Mouse (Mus musculus) neural tube, embryonic 15.5 days (tissue): ENCODE data around the gene Taf1b. TPM values are rescaled to one million over a fixed set of nuclear protein-coding genes. Genes with fewer than 3 reads are reported as not detected.

ENCODE experiments used
- ATAC-seq: fragments of 200-750 bp; cut with Nextera tagmentation; 2 replicates; pipeline ENCODE4 v1.8.0; 2017; ENCODE audit warnings: mild to moderate bottlenecking, moderate TSS enrichment, moderate library complexity; ENCODE audit not compliant: low FRiP score
- H3K27ac ChIP-seq: fragments of 300-500 bp; sonication (generic); replicated peaks from 2 replicates; pipeline ENCODE4 v1.5.1; 2015; ENCODE audit warnings: mild to moderate bottlenecking, inconsistent platforms
- H3K27me3 ChIP-seq: fragments of 300-500 bp; sonication (generic); replicated peaks from 2 replicates; pipeline ENCODE4 v1.6.1; 2015; ENCODE audit warnings: inconsistent platforms
- H3K36me3 ChIP-seq: fragments of 300-500 bp; sonication (generic); 2 replicates; pipeline ENCODE4 v1.6.1; 2015; ENCODE audit warnings: inconsistent platforms
- H3K4me1 ChIP-seq: fragments of 300-500 bp; sonication (generic); 2 replicates; pipeline ENCODE4 v1.6.1; 2015; ENCODE audit warnings: inconsistent platforms
- H3K4me2 ChIP-seq: fragments of 300-500 bp; sonication (generic); 2 replicates; pipeline ENCODE4 v1.6.1; 2015; ENCODE audit warnings: inconsistent platforms, mild to moderate bottlenecking, moderate library complexity
- H3K4me3 ChIP-seq: fragments of 300-500 bp; sonication (generic); replicated peaks from 2 replicates; pipeline ENCODE4 v1.5.1; 2015; ENCODE audit warnings: mild to moderate bottlenecking, inconsistent platforms
- H3K9ac ChIP-seq: fragments of 300-500 bp; sonication (generic); replicated peaks from 2 replicates; pipeline ENCODE4 v1.6.1; 2015; ENCODE audit warnings: mild to moderate bottlenecking, inconsistent platforms
- H3K9me3 ChIP-seq: fragments of 300-500 bp; sonication (generic); replicated peaks from 2 replicates; pipeline ENCODE4 v1.6.1; 2016; ENCODE audit warnings: inconsistent platforms
- WGBS: fragments of 180-500 bp; shearing (Covaris S2); methylation state at CpG from one replicate; pipeline ENCODE4 v1.1.7; 2015; ENCODE audit warnings: mixed read lengths; 5-methylcytosine and 5-hydroxymethylcytosine counted together
- polyA plus RNA-seq: library from polyadenylated mRNA; unstranded; fragments of >200 nt; fragmentation: Nextera tagmentation; extraction: Ambion mirVana; gene quantifications from 2 replicates; pipeline ENCODE4 v1.2.1, GENCODE M21; 2015

The Taf1b gene
- polyA plus RNA-seq, 1 experiment from 2014 or later: 32.5 TPM

DNA sequence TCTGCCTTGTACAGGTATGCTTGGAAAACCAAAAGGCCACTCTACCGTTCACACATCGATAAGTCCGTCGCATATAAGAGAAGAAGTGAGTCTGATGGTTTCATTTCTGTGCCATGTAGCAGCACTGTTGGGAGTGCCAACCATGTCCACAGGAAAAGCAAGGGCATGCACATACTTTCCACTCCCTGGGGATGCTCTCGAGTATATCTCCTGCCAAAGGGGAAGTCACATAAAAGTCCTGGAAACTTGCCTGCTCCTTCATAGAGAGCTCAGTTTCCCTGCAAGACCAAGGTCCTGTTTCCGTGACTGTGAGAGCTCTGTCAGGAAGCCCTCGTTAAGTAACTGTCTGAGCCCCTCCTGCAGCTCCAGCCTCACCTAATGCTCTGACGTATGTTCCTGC, 57.8 kb downstream of the Taf1b start:
- no peaks in the 10 kb centered on the region for H3K27me3 ChIP-seq
- H3K4me1 ChIP-seq: no peaks in the 10 kb centered on the region
- no peak overlapping the region for H3K27ac ChIP-seq
- peaks cover 30% of the 10 kb centered on the region for H3K36me3 ChIP-seq
- H3K9me3 ChIP-seq: no peaks in the 10 kb centered on the region
- no peak overlapping the region for H3K9ac ChIP-seq
- ATAC-seq: no peak
- H3K4me2 ChIP-seq: no peak overlapping the region
- whole genome bisulfite sequencing: 85% methylated on average over 8 of the region's 8 CpGs
- no peak overlapping the region for H3K4me3 ChIP-seq

DNA sequence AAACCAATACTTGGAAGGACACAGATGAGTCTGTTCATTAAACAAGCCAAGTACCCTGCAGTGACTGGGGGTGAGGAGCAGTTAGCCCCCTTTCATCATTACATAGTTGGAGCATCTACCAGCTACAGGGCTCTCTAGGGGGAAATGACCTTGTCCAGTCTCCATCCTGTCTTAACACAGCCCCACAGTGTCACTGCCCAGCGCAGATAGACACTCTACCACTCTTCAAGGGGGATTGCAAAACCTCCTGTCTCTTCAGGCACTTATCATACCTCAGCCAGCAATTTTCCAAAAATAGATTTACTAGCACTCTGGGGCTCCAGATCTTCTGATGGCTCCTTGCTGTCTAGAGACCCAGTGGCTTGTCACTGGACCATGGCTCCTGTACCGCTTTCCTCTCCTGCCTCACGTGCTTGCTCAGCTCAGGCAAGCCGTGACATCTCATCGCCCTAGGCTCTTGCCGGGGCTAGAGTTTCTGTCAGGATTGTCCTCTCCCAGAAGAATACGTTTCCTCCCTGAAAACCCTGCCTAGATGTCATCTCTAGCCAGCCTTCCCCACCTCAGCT, 65.3 kb downstream of the Taf1b start:
- no peak overlapping the region for H3K9ac ChIP-seq
- no peak overlapping the region for H3K27ac ChIP-seq
- peaks cover 17% of the 10 kb centered on the region for H3K36me3 ChIP-seq
- no peak overlapping the region for H3K4me3 ChIP-seq
- H3K27me3 ChIP-seq: no peaks in the 10 kb centered on the region
- H3K4me1 ChIP-seq: no peaks in the 10 kb centered on the region
- H3K4me2 ChIP-seq: no peak overlapping the region
- 89% methylated on average over 7 of the region's 7 CpGs for WGBS
- ATAC-seq: no peak
- no peaks in the 10 kb centered on the region for H3K9me3 ChIP-seq

GRCm38 (mm10) chr12:24565311-24565710, 67.2 kb downstream of the Taf1b start:
- WGBS: 81% methylated on average over 6 of the region's 6 CpGs
- H3K27me3 ChIP-seq: peaks cover 2% of the 10 kb centered on the region; the same call in 1 of the 2 replicates

GRCm38 (mm10) chr12:24567606-24568005, 69.4 kb downstream of the Taf1b start:
- Histone ChIP-seq H3K27me3 (peaks cover 15% of the 10 kb centered on the region; the same call in 1 of the 2 replicates), H3K9ac (no peak overlapping the region), H3K36me3 (no peaks in the 10 kb centered on the region), H3K27ac (no peak overlapping the region), H3K4me2 (no peak overlapping the region), H3K9me3 (no peaks in the 10 kb centered on the region), H3K4me1 (peaks cover 7% of the 10 kb centered on the region), H3K4me3 (no peak overlapping the region)
- ATAC-seq: no peak
- 74% methylated on average over 3 of the region's 3 CpGs for WGBS

More at GRCm38 (mm10) chr12:24565311-24565710, 67.2 kb downstream of the Taf1b start:
- no peaks in the 10 kb centered on the region for H3K9me3 ChIP-seq
- H3K4me2 ChIP-seq: no peak overlapping the region
- no peak overlapping the region for H3K9ac ChIP-seq
- H3K4me3 ChIP-seq: no peak overlapping the region
- no peak overlapping the region for H3K27ac ChIP-seq
- 0 out of 2 replicates have a peak, but pooled peaks cover 7% of the 10 kb centered on the region for H3K36me3 ChIP-seq
- no peak for ATAC-seq
- H3K4me1 ChIP-seq: no peaks in the 10 kb centered on the region

GRCm38 (mm10) chr12:24571523-24572392, 73.6 kb downstream of the Taf1b start, which contains the start of gene Grhl1:
Grhl1 (plus strand) TSS chr12:24572283.
- no peaks in the 10 kb centered on the region for H3K9me3 ChIP-seq
- peak within 1 kb of the TSS; percentile 56 for H3K9ac ChIP-seq
- peak within 1 kb of the TSS; percentile 71 for H3K4me3 ChIP-seq
- 2% methylated on average over 62 of the region's 64 CpGs for WGBS
- H3K27ac ChIP-seq: no peak within 1 kb of the TSS
- peak; percentile 100 for ATAC-seq
- H3K4me1 ChIP-seq: peaks cover 9% of the 10 kb centered on the region
- H3K4me2 ChIP-seq: peak within 1 kb of the TSS; percentile 86
- peaks cover 31% of the 10 kb centered on the region for H3K27me3 ChIP-seq
- H3K36me3 ChIP-seq: no peaks in the 10 kb centered on the region

DNA sequence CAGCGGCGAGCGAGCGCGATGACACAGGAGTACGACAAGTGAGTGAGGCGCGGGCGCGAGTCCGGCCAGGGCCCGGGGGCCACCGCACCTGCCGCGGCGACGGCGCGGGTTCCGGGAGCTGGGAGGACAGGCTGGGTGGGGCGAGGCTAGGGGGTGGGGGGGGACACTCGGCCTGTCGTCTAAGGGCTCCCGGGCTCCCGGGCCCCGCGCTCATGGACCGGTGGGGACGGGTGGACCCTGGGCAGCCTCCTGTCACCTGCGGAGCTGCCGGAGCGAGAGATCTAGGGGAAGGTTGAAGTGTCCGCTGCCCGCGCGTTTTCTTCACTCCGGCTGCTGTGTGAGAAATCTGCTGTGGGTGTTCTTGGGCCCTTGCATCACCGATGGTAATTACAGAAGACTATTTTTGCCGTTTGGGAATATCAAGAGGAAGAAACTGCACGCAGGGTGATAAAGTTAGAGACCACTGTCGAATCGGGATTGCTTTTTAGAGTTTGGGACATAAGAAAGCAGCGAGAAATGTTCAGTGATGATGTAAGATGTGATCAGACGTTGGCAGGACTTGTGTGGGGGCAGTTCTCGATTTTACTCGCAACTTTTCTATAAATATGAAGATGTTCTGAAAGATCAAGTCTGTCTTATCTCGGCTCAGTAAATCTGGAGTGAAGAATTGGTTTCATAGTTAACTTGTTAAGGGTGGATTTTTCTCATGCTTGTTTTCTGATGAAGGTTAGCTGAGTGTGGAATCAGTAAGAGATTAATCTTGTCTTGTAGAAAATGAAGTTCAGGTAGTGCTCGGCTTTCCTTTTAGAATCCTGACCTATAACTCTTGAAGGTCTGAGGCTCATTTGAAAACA, 74.5 kb downstream of the Taf1b start:
- Histone ChIP-seq H3K27ac (no peak overlapping the region), H3K36me3 (no peaks in the 10 kb centered on the region), H3K4me3 (peak overlapping the region; percentile 71), H3K27me3 (peaks cover 31% of the 10 kb centered on the region), H3K9ac (peak overlapping the region; percentile 54; the same call in 1 of the 2 replicates), H3K9me3 (no peaks in the 10 kb centered on the region), H3K4me1 (peaks cover 9% of the 10 kb centered on the region), H3K4me2 (peak overlapping the region; percentile 86)
- ATAC-seq: peak; percentile 43
- 6% methylated on average over 39 of the region's 48 CpGs for WGBS

DNA sequence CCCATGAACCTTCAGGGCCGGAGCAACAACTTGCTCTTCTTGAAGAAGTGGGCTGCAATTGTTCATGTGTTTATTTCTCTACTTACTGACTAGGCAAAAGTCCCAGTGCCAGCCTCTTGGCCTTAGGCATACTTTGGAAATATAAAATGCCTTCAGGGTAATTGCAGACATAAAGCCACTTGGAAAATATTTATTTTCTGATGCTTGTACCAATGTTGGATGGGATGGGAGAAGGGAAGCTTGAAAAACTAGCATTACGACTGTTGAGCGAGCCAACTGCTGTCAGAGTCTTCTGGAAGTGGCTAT, 75.1 kb downstream of the Taf1b start:
- Histone ChIP-seq H3K27ac (no peak overlapping the region), H3K27me3 (peaks cover 31% of the 10 kb centered on the region), H3K4me1 (peaks cover 9% of the 10 kb centered on the region), H3K9me3 (no peaks in the 10 kb centered on the region), H3K4me3 (no peak overlapping the region), H3K9ac (no peak overlapping the region), H3K36me3 (no peaks in the 10 kb centered on the region), H3K4me2 (no peak overlapping the region)
- no peak for ATAC-seq
- 52% methylated on average over 3 of the region's 3 CpGs for whole genome bisulfite sequencing

DNA sequence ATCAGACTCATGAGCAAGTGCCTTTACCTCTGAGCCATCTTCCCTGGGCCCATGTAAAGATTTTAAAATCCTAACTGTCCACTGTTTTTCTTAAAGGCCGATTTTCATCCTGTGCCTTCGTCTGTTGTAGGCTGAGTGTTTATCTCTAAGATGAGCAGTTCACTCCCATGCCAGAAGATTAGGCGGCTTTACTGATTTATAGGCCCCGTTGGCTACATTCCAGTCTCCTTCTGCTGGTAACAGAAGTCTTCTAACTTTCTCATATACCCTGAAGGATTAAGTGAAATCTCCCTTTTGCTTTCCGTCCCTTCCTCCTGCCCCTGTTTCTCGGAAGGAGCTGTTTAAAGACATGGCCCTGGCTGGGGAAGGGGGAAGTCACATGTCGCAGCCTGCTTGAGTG, 76.7 kb downstream of the Taf1b start:
- no peaks in the 10 kb centered on the region for H3K9me3 ChIP-seq
- WGBS: 49% methylated on average over 7 of the region's 7 CpGs
- no peak overlapping the region for H3K4me3 ChIP-seq
- H3K4me2 ChIP-seq: no peak overlapping the region
- no peak overlapping the region for H3K9ac ChIP-seq
- no peak for ATAC-seq
- H3K27me3 ChIP-seq: peaks cover 31% of the 10 kb centered on the region
- H3K36me3 ChIP-seq: no peaks in the 10 kb centered on the region
- no peak overlapping the region for H3K27ac ChIP-seq
- H3K4me1 ChIP-seq: peaks cover 9% of the 10 kb centered on the region

DNA sequence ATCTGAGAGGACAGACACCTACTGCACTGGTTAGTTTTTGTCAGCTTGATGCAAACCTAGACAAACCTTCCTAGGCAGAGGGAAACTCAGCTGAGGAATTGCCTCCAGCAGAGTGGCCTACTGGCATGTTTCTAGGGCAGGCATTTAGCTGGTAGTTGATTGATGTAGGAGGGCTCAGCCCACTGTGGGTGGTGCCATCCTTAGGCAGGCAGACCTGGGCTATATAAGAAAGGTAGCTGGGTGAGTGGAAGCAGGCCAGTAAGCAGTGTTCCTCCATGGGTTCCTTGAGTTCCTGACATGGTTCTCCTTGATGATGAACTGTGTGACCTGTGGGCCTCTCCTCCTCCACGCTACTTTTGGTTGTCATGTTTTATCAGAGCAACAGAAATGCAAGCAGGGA, 82.3 kb downstream of the Taf1b start:
- no peaks in the 10 kb centered on the region for H3K9me3 ChIP-seq
- no peak overlapping the region for H3K4me2 ChIP-seq
- no peaks in the 10 kb centered on the region for H3K4me1 ChIP-seq
- no peaks in the 10 kb centered on the region for H3K36me3 ChIP-seq
- H3K4me3 ChIP-seq: no peak overlapping the region
- no peak overlapping the region for H3K9ac ChIP-seq
- ATAC-seq: no peak
- no peaks in the 10 kb centered on the region for H3K27me3 ChIP-seq
- H3K27ac ChIP-seq: no peak overlapping the region
- 87% methylated on average over 1 of the region's 1 CpGs for WGBS

DNA sequence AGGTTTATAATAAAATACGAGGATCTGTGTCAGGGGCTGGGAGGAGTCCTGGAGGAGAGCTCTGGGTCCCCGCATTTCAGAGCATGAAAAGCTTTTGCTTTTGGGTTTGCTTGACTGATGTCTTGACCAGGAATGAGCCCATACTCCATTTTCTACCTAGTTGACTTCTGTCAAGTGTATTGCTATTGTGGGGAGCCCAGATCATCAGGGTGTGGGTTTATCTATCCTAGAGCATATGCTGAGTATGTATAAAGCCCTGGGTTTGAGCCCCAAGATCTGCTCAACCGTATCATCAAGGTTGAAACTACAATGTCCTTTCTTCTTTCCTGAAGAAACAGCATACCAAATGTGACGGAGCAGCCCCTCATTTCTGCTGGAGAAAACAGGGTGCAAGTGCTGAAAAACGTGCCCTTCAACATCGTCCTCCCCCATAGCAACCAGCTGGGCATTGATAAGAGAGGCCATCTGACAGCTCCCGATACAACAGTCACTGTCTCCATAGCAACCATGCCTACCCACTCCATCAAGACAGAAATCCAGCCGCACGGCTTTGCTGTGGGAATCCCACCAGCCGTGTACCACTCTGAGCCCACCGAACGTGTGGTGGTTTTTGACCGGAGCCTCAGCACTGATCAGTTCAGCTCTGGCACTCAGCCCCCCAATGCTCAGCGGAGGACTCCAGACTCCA, 83.0 kb downstream of the Taf1b start:
- Histone ChIP-seq H3K9me3 (no peaks in the 10 kb centered on the region), H3K4me1 (no peaks in the 10 kb centered on the region), H3K36me3 (no peaks in the 10 kb centered on the region), H3K4me3 (no peak overlapping the region), H3K9ac (no peak overlapping the region), H3K4me2 (no peak overlapping the region), H3K27ac (no peak overlapping the region), H3K27me3 (no peaks in the 10 kb centered on the region)
- no peak; the same call in 1 of the 2 replicates for ATAC-seq
- 66% methylated on average over 14 of the region's 14 CpGs for WGBS

- Histone ChIP-seq H3K27me3 (no peaks in the 10 kb centered on the region), H3K9ac (no peak overlapping the region), H3K9me3 (no peaks in the 10 kb centered on the region), H3K4me2 (no peak overlapping the region), H3K27ac (no peak overlapping the region), H3K4me3 (no peak overlapping the region), H3K4me1 (no peaks in the 10 kb centered on the region), H3K36me3 (no peaks in the 10 kb centered on the region)
- 79% methylated on average over 3 of the region's 3 CpGs for WGBS
- ATAC-seq: no peak
These were observed 85.5 kb downstream of the Taf1b start for GRCm38 (mm10) chr12:24583653-24584052.
